Mouse (Mus musculus) MEL (cell line): ENCODE measurements around the gene Ly9.

Source experiments
- CTCF ChIP-seq, 3 experiments: IDR thresholded peaks in 2 of 3; conservative IDR thresholded peaks in 1 of 3; 2 replicates each; pipeline ENCODE4 v1.5.1; 2011 to 2012; ENCODE audit warnings: low read length in 3 of 3, low read depth in 2 of 3, mild to moderate bottlenecking in 2 of 3, improper control_type of control experiment in 1 of 3, inconsistent platforms in 1 of 3, mixed read lengths in 1 of 3, moderate library complexity in 1 of 3; ENCODE audit not compliant: control insufficient read depth in 1 of 3, insufficient read depth in 1 of 3, poor library complexity in 1 of 3, severe bottlenecking in 1 of 3
- HCFC1 ChIP-seq: IDR thresholded peaks from 2 replicates; pipeline ENCODE4 v1.6.1; 2012; ENCODE audit warnings: low read depth, mild to moderate bottlenecking, inconsistent platforms, low read length, improper control_type of control experiment, moderate library complexity
- JUND ChIP-seq: IDR thresholded peaks from 2 replicates; pipeline ENCODE4 v1.6.1; 2011; ENCODE audit warnings: low read depth, mild to moderate bottlenecking, improper control_type of control experiment, low read length
- MAFK ChIP-seq: IDR thresholded peaks from 2 replicates; pipeline ENCODE4 v1.6.1; 2011; ENCODE audit warnings: low read depth, mild to moderate bottlenecking, low read length, improper control_type of control experiment, borderline replicate concordance
- MYC ChIP-seq: IDR thresholded peaks from 2 replicates; pipeline ENCODE4 v1.6.1; 2011; ENCODE audit warnings: low read depth, mild to moderate bottlenecking, low read length, improper control_type of control experiment, moderate library complexity
- SIN3A ChIP-seq: IDR thresholded peaks from 2 replicates; pipeline ENCODE4 v1.6.1; 2012; ENCODE audit warnings: low read length, improper control_type of control experiment, inconsistent platforms
- SMC3 ChIP-seq: IDR thresholded peaks from 2 replicates; pipeline ENCODE4 v1.6.1; 2011; ENCODE audit warnings: low read depth, low read length, improper control_type of control experiment
- TCF12 ChIP-seq: IDR thresholded peaks from 2 replicates; pipeline ENCODE4 v1.6.1; 2014; ENCODE audit warnings: low read depth, mild to moderate bottlenecking, inconsistent platforms, low read length, improper control_type of control experiment, moderate library complexity
- USF1 ChIP-seq: IDR thresholded peaks from 2 replicates; pipeline ENCODE4 v1.6.1; 2014; ENCODE audit warnings: low read depth, mild to moderate bottlenecking, inconsistent platforms, low read length, improper control_type of control experiment, moderate library complexity

DNA sequence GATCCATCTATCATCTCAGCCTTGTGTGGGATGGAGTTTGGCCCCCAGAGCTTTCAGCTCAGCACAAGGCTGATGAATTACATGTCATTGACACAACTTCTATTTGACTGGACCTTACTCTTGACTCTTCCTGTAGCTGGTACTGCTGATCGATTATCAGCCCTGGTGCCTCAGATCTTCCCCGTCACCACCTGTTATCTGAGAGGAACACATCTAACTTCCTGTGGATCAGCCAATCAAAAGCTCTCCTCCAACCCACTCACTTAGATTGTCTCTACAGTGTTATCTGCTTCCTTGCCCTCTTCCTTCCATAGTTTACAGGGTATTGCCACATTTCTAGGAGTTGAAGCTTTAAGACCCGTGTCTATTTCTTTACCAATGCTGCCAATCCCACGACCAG is 41.3 kb downstream of the Ly9 start:
- no peak for TF ChIP-seq TCF12
- no peak for TF ChIP-seq USF1
- TF ChIP-seq SMC3 = no peak
- TF ChIP-seq SIN3A = no peak
- TF ChIP-seq HCFC1 = no peak
- TF ChIP-seq CTCF (IDR thresholded peaks at IDR 0.05 in 2 of 3, conservative IDR thresholded peaks at IDR 0.05 in 1 of 3; ENCODE audit: control insufficient read depth in 1 of 3, insufficient read depth in 1 of 3, low read depth in 2 of 3, low read length in 3 of 3, poor library complexity in 1 of 3, severe bottlenecking in 1 of 3) = no peak; a peak in 1 of 6 replicates
- TF ChIP-seq MYC = no peak
- TF ChIP-seq JUND = no peak
- no peak for TF ChIP-seq MAFK
